Mouse (Mus musculus): ENCODE measurements around the gene Gm11077. TPM values are rescaled to one million over a fixed set of nuclear protein-coding genes. Genes with fewer than 3 reads are reported as not detected.

The Gm11077 gene
- polyA plus RNA-seq, 2 experiments: not detected

DNA sequence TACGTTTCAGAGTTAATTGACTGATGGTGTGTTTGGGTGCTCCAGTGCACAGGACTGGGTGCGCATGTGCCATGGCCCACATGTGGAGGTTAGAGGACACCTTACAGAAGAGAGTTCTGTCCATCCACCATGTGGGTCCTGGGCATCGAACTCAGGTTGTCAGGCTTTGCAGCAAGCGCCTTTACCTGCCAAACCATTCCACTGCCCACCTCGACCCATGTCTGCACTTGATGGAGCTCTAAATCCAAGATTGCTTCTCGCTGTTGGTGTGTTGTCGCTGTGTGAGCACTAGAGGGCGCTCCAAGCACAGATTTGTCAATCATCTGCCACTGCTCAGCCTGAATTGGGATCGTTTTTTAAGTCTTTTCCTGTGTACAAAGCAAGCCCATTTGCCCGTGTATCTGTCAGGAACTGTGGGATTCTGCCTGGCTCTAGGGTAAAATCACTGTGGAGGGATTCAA lies 14.1 kb upstream of the Gm11077 start:
- H3K9ac ChIP-seq (replicated peaks): no peak overlapping the region
- TF ChIP-seq CTCF (IDR thresholded peaks at IDR 0.05; ENCODE audit: low read depth) (peak; percentile 90), EP300 (IDR thresholded peaks at IDR 0.05; ENCODE audit: low read depth) (no peak)
- no peaks in the 10 kb centered on the region for H3K9me3 ChIP-seq (ENCODE audit: control insufficient read depth, low read length)
- no peak overlapping the region for H3K27ac ChIP-seq
- no peak overlapping the region for H3K4me3 ChIP-seq (ENCODE audit: insufficient read depth in 1 of 2, low read depth in 2 of 2, low read length in 2 of 2)
- 15% methylated on average over 10 of the region's 10 CpGs for WGBS (ENCODE audit: insufficient replicate concordance)
- peak; percentile 9 to 26 (median 18) for DNase-seq (ENCODE audit: low read depth in 3 of 3, low spot score in 3 of 3)
- no peak overlapping the region for H3K4me2 ChIP-seq (ENCODE audit: low read depth)
- H3K4me1 ChIP-seq (replicated peaks; ENCODE audit: control insufficient read depth in 2 of 2, insufficient read depth in 2 of 2, low read length in 1 of 2): no peaks in the 10 kb centered on the region
- no peak for ATAC-seq (ENCODE audit: insufficient read depth)
- no peaks in the 10 kb centered on the region for H3K27me3 ChIP-seq (ENCODE audit: control insufficient read depth, insufficient read depth, low read length)
- H3K36me3 ChIP-seq (replicated peaks; ENCODE audit: control insufficient read depth, insufficient read depth, low read depth): no peaks in the 10 kb centered on the region

- no peak for TF ChIP-seq EP300 (IDR thresholded peaks at IDR 0.05; ENCODE audit: low read depth)
- no peak for TF ChIP-seq CTCF (IDR thresholded peaks at IDR 0.05; ENCODE audit: low read depth)
- no peak overlapping the region for H3K4me3 ChIP-seq (ENCODE audit: insufficient read depth in 1 of 2, low read depth in 2 of 2, low read length in 2 of 2)
- H3K27ac ChIP-seq: no peak overlapping the region
- H3K9ac ChIP-seq (replicated peaks): no peak overlapping the region
- DNase-seq (ENCODE audit: low read depth in 3 of 3, low spot score in 3 of 3) (no peak), ATAC-seq (ENCODE audit: insufficient read depth) (no peak)
- H3K4me2 ChIP-seq (ENCODE audit: low read depth): no peak overlapping the region
- no peaks in the 10 kb centered on the region for H3K27me3 ChIP-seq (ENCODE audit: control insufficient read depth, insufficient read depth, low read length)
- WGBS (ENCODE audit: insufficient replicate concordance): 39% methylated on average over 10 of the region's 10 CpGs
- H3K4me1 ChIP-seq (replicated peaks; ENCODE audit: control insufficient read depth in 2 of 2, insufficient read depth in 2 of 2, low read length in 1 of 2): no peaks in the 10 kb centered on the region
- no peaks in the 10 kb centered on the region for H3K36me3 ChIP-seq (replicated peaks; ENCODE audit: control insufficient read depth, insufficient read depth, low read depth)
- no peaks in the 10 kb centered on the region for H3K9me3 ChIP-seq (ENCODE audit: control insufficient read depth, low read length)
These were observed 7.0 kb upstream of the Gm11077 start for GRCm38 (mm10) chr6:140722058-140722457.

GRCm38 (mm10) chr6:140730669-140731401 lies 1.8 kb downstream of the Gm11077 start:
- Histone ChIP-seq H3K9ac (replicated peaks) (no peak overlapping the region), H3K27me3 (ENCODE audit: control insufficient read depth, insufficient read depth, low read length) (no peaks in the 10 kb centered on the region), H3K4me1 (replicated peaks; ENCODE audit: control insufficient read depth in 2 of 2, insufficient read depth in 2 of 2, low read length in 1 of 2) (no peaks in the 10 kb centered on the region), H3K4me2 (ENCODE audit: low read depth) (no peak overlapping the region), H3K9me3 (ENCODE audit: control insufficient read depth, low read length) (peaks cover 2% of the 10 kb centered on the region; the same call in 1 of the 2 replicates), H3K27ac (no peak overlapping the region), H3K4me3 (ENCODE audit: insufficient read depth in 1 of 2, low read depth in 2 of 2, low read length in 2 of 2) (no peak overlapping the region), H3K36me3 (replicated peaks; ENCODE audit: control insufficient read depth, insufficient read depth, low read depth) (no peaks in the 10 kb centered on the region)
- DNase-seq (ENCODE audit: low read depth in 3 of 3, low spot score in 3 of 3) (no peak), ATAC-seq (ENCODE audit: insufficient read depth) (no peak)
- 52% methylated on average over 6 of the region's 6 CpGs for WGBS (ENCODE audit: insufficient replicate concordance)
- TF ChIP-seq EP300 (IDR thresholded peaks at IDR 0.05; ENCODE audit: low read depth): no peak
- no peak for TF ChIP-seq CTCF (IDR thresholded peaks at IDR 0.05; ENCODE audit: low read depth)

DNA sequence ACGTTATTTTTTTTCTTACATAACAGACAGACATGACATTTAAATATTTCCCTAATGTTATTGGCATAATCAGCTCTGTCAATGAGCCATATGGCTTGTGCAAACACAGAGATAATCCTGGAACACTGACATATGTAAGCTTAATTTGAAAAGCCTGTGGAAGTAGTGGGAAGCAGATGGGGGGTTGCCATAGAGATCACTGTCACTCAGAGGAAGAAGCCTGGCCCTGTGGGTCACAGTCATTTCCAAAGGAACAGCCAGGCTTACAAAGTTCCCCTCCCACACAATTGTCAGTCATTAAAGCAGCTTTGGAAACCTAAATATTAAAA lies 2.3 kb downstream of the Gm11077 start:
- H3K36me3 ChIP-seq (replicated peaks; ENCODE audit: control insufficient read depth, insufficient read depth, low read depth): no peaks in the 10 kb centered on the region
- peaks cover 2% of the 10 kb centered on the region; the same call in 1 of the 2 replicates for H3K9me3 ChIP-seq (ENCODE audit: control insufficient read depth, low read length)
- DNase-seq (ENCODE audit: low read depth in 3 of 3, low spot score in 3 of 3) (no peak), ATAC-seq (ENCODE audit: insufficient read depth) (no peak)
- H3K9ac ChIP-seq (replicated peaks): no peak overlapping the region
- no peak overlapping the region for H3K4me2 ChIP-seq (ENCODE audit: low read depth)
- H3K4me3 ChIP-seq (ENCODE audit: insufficient read depth in 1 of 2, low read depth in 2 of 2, low read length in 2 of 2): no peak overlapping the region
- 68% methylated on average over 1 of the region's 1 CpGs for WGBS (ENCODE audit: insufficient replicate concordance)
- TF ChIP-seq CTCF (IDR thresholded peaks at IDR 0.05; ENCODE audit: low read depth): no peak
- no peak for TF ChIP-seq EP300 (IDR thresholded peaks at IDR 0.05; ENCODE audit: low read depth)
- H3K27ac ChIP-seq: no peak overlapping the region
- no peaks in the 10 kb centered on the region for H3K27me3 ChIP-seq (ENCODE audit: control insufficient read depth, insufficient read depth, low read length)
- no peaks in the 10 kb centered on the region for H3K4me1 ChIP-seq (replicated peaks; ENCODE audit: control insufficient read depth in 2 of 2, insufficient read depth in 2 of 2, low read length in 1 of 2)

DNA sequence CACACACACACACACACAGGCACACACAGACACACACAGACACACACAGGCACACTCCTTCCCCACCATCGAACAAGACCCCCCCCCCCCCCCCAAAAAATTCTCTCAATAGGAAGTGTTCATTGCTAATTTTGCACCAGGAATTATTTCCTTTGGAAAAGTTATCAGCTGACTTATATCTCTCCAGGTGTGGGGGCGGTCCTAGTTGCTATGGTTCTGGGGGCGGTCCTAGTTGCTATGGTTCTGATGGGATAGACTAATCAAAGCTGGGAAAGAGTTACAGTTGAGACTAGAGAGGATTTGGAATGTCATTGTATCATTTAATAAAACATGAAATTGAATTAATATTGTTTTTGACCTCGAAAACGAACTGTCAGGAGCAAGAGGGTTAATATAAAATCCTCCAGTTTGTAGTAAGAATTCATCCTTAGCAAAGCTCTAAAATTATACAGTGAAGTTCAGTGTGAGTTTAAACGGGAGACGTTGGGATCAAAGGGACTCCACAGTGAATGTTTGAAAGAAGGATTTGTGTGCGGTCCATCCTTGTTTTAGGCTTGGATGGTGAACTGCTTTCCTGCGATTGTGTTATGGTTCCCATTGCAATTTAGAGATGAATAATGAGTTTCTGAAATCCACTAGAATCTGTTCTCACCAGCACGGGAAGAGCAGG lies 4.0 kb downstream of the Gm11077 start:
- no peak overlapping the region for H3K4me3 ChIP-seq (ENCODE audit: insufficient read depth in 1 of 2, low read depth in 2 of 2, low read length in 2 of 2)
- no peak for TF ChIP-seq CTCF (IDR thresholded peaks at IDR 0.05; ENCODE audit: low read depth)
- 32% methylated on average over 10 of the region's 10 CpGs for WGBS (ENCODE audit: insufficient replicate concordance)
- no peaks in the 10 kb centered on the region for H3K4me1 ChIP-seq (replicated peaks; ENCODE audit: control insufficient read depth in 2 of 2, insufficient read depth in 2 of 2, low read length in 1 of 2)
- H3K4me2 ChIP-seq (ENCODE audit: low read depth): peak overlapping the region; percentile 37
- no peaks in the 10 kb centered on the region for H3K27me3 ChIP-seq (ENCODE audit: control insufficient read depth, insufficient read depth, low read length)
- peaks cover 2% of the 10 kb centered on the region; the same call in 1 of the 2 replicates for H3K9me3 ChIP-seq (ENCODE audit: control insufficient read depth, low read length)
- no peak overlapping the region for H3K9ac ChIP-seq (replicated peaks)
- ATAC-seq (ENCODE audit: insufficient read depth): no peak
- no peak for DNase-seq (ENCODE audit: low read depth in 3 of 3, low spot score in 3 of 3)
- H3K27ac ChIP-seq: no peak overlapping the region
- no peaks in the 10 kb centered on the region for H3K36me3 ChIP-seq (replicated peaks; ENCODE audit: control insufficient read depth, insufficient read depth, low read depth)

All from liver, embryonic 14.5 days (tissue).